Mouse (Mus musculus) hindbrain, embryonic 10.5 days (tissue): Measurements from ENCODE around the gene Adgrf3. TPM values are rescaled to one million over a fixed set of nuclear protein-coding genes. Genes with fewer than 3 reads are reported as not detected.

ENCODE experiments used
- DNase-seq: peaks from one replicate; pipeline ENCODE4 v3.0.0-alpha.2; 2017; ENCODE audit warnings: low spot score
- H3K27ac ChIP-seq: fragments of 300-500 bp; sonication (generic); 2 replicates; pipeline ENCODE4 v1.5.1; 2016; ENCODE audit warnings: mild to moderate bottlenecking, moderate library complexity
- H3K27me3 ChIP-seq: fragments of 300-500 bp; sonication (generic); 2 replicates; pipeline ENCODE4 v1.6.1; 2016; ENCODE audit warnings: mild to moderate bottlenecking; ENCODE audit not compliant: poor library complexity, insufficient read depth, severe bottlenecking
- H3K36me3 ChIP-seq: fragments of 300-500 bp; sonication (generic); 2 replicates; pipeline ENCODE4 v1.6.1; 2016; ENCODE audit warnings: mild to moderate bottlenecking, moderate library complexity
- H3K4me1 ChIP-seq: fragments of 300-500 bp; sonication (generic); replicated peaks from 2 replicates; pipeline ENCODE4 v1.6.1; 2016; ENCODE audit warnings: mild to moderate bottlenecking
- H3K4me3 ChIP-seq: fragments of 300-500 bp; sonication (generic); 2 replicates; pipeline ENCODE4 v1.5.1; 2016; ENCODE audit warnings: mild to moderate bottlenecking, moderate library complexity
- H3K9me3 ChIP-seq: fragments of 300-500 bp; sonication (generic); 2 replicates; pipeline ENCODE4 v1.6.1; 2016; ENCODE audit warnings: mild to moderate bottlenecking, moderate library complexity
- WGBS: fragments of 180-500 bp; shearing (Covaris S2); methylation state at CpG from one replicate; pipeline ENCODE4 v1.1.7; 2016; 5-methylcytosine and 5-hydroxymethylcytosine counted together
- polyA plus RNA-seq: library from polyadenylated mRNA; unstranded; fragments of >200 nt; fragmentation: Nextera tagmentation; extraction: Ambion mirVana; gene quantifications from 2 replicates; pipeline ENCODE4 v1.2.1, GENCODE M21; 2016

Gene Adgrf3
- not detected in 2 replicates for polyA plus RNA-seq

- DNase-seq, result no peak
- Histone ChIP-seq H3K9me3 (no peaks in the 10 kb centered on the region), H3K27me3 (no peaks in the 10 kb centered on the region), H3K4me1 (peaks cover 5% of the 10 kb centered on the region; the same call in 1 of the 2 replicates), H3K4me3 (no peak within 1 kb of the TSS), H3K27ac (no peak within 1 kb of the TSS), H3K36me3 (no peaks in the 10 kb centered on the region)
- WGBS, result 49% methylated on average over 5 of the region's 5 CpGs
These were observed at the start of gene Adgrf3 for GRCm38 (mm10) chr5:30205493-30205892. TSS of gene Adgrf3 (minus strand) at chr5:30205722.

GRCm38 (mm10) chr5:30247666-30248065 is 42.1 kb upstream of the Adgrf3 start:
- 0 out of 2 replicates have a peak, but pooled peaks cover 5% of the 10 kb centered on the region for H3K4me1 ChIP-seq
- H3K9me3 ChIP-seq, result no peaks in the 10 kb centered on the region
- peaks cover 35% of the 10 kb centered on the region for H3K36me3 ChIP-seq
- no peak overlapping the region for H3K27ac ChIP-seq
- DNase-seq, result no peak
- H3K4me3 ChIP-seq, result no peak overlapping the region
- WGBS, result 95% methylated on average over 1 of the region's 1 CpGs
- no peaks in the 10 kb centered on the region for H3K27me3 ChIP-seq

GRCm38 (mm10) chr5:30245861-30246416 is 40.4 kb upstream of the Adgrf3 start:
- Histone ChIP-seq H3K27me3 (no peaks in the 10 kb centered on the region), H3K4me3 (no peak overlapping the region), H3K4me1 (0 out of 2 replicates have a peak, but pooled peaks cover 8% of the 10 kb centered on the region), H3K36me3 (peaks cover 24% of the 10 kb centered on the region), H3K27ac (no peak overlapping the region), H3K9me3 (no peaks in the 10 kb centered on the region)
- WGBS, result 93% methylated on average over 9 of the region's 9 CpGs
- DNase-seq, result no peak

GRCm38 (mm10) chr5:30243741-30244140 is 38.2 kb upstream of the Adgrf3 start:
- no peak overlapping the region for H3K27ac ChIP-seq
- H3K36me3 ChIP-seq, result peaks cover 25% of the 10 kb centered on the region
- DNase-seq, result no peak
- no peaks in the 10 kb centered on the region for H3K9me3 ChIP-seq
- H3K4me3 ChIP-seq, result no peak overlapping the region
- H3K4me1 ChIP-seq, result 0 out of 2 replicates have a peak, but pooled peaks cover 8% of the 10 kb centered on the region
- WGBS, result 78% methylated on average over 9 of the region's 9 CpGs
- no peaks in the 10 kb centered on the region for H3K27me3 ChIP-seq

GRCm38 (mm10) chr5:30242410-30242809 is 36.9 kb upstream of the Adgrf3 start:
- no peak for DNase-seq
- Histone ChIP-seq H3K4me1 (0 out of 2 replicates have a peak, but pooled peaks cover 8% of the 10 kb centered on the region), H3K36me3 (peaks cover 30% of the 10 kb centered on the region), H3K4me3 (no peak overlapping the region), H3K9me3 (no peaks in the 10 kb centered on the region), H3K27me3 (no peaks in the 10 kb centered on the region), H3K27ac (no peak overlapping the region)
- WGBS, result 87% methylated on average over 1 of the region's 1 CpGs

- H3K27me3 ChIP-seq, result no peaks in the 10 kb centered on the region
- H3K27ac ChIP-seq, result no peak overlapping the region
- DNase-seq, result no peak
- H3K4me3 ChIP-seq, result no peak overlapping the region
- H3K4me1 ChIP-seq, result 0 out of 2 replicates have a peak, but pooled peaks cover 8% of the 10 kb centered on the region
- H3K9me3 ChIP-seq, result no peaks in the 10 kb centered on the region
- peaks cover 29% of the 10 kb centered on the region for H3K36me3 ChIP-seq
- WGBS, result 94% methylated on average over 7 of the region's 7 CpGs
These were observed 35.0 kb upstream of the Adgrf3 start for GRCm38 (mm10) chr5:30240552-30240951.

GRCm38 (mm10) chr5:30238533-30238932 is 33.0 kb upstream of the Adgrf3 start:
- no peaks in the 10 kb centered on the region for H3K27me3 ChIP-seq
- H3K9me3 ChIP-seq, result no peaks in the 10 kb centered on the region
- 98% methylated on average over 5 of the region's 5 CpGs for WGBS
- peaks cover 17% of the 10 kb centered on the region for H3K4me1 ChIP-seq
- no peak overlapping the region for H3K27ac ChIP-seq
- peaks cover 29% of the 10 kb centered on the region for H3K36me3 ChIP-seq
- DNase-seq, result no peak
- H3K4me3 ChIP-seq, result no peak overlapping the region

- Histone ChIP-seq H3K4me1 (peaks cover 29% of the 10 kb centered on the region), H3K27ac (no peak overlapping the region), H3K4me3 (no peak overlapping the region), H3K36me3 (peaks cover 33% of the 10 kb centered on the region), H3K9me3 (0 out of 2 replicates have a peak, but pooled peaks cover 2% of the 10 kb centered on the region), H3K27me3 (no peaks in the 10 kb centered on the region)
- WGBS, result 98% methylated on average over 2 of the region's 2 CpGs
- DNase-seq, result no peak
These were observed 30.2 kb upstream of the Adgrf3 start for GRCm38 (mm10) chr5:30235641-30236126.

GRCm38 (mm10) chr5:30233979-30234378 is 28.5 kb upstream of the Adgrf3 start:
- no peak for DNase-seq
- H3K9me3 ChIP-seq, result peaks cover 9% of the 10 kb centered on the region
- WGBS, result 76% methylated on average over 8 of the region's 8 CpGs
- H3K27me3 ChIP-seq, result no peaks in the 10 kb centered on the region
- no peak overlapping the region for H3K27ac ChIP-seq
- peaks cover 28% of the 10 kb centered on the region for H3K36me3 ChIP-seq
- H3K4me1 ChIP-seq, result peaks cover 29% of the 10 kb centered on the region
- peak overlapping the region; percentile 87 for H3K4me3 ChIP-seq

- 4% methylated on average over 15 of the region's 15 CpGs for WGBS
- H3K27ac ChIP-seq, result peak overlapping the region; percentile 91
- DNase-seq, result no peak
These were observed 27.5 kb upstream of the Adgrf3 start for GRCm38 (mm10) chr5:30233042-30233441.

GRCm38 (mm10) chr5:30232271-30232971 is 26.9 kb upstream of the Adgrf3 start, which contains the start of gene Selenoi:
TSS of gene Selenoi (plus strand) at chr5:30232581.
- Histone ChIP-seq H3K9me3 (peaks cover 9% of the 10 kb centered on the region), H3K4me1 (peaks cover 29% of the 10 kb centered on the region), H3K27ac (peak within 1 kb of the TSS; percentile 91), H3K4me3 (peak within 1 kb of the TSS; percentile 87), H3K27me3 (no peaks in the 10 kb centered on the region), H3K36me3 (peaks cover 12% of the 10 kb centered on the region)
- WGBS, result 2% methylated on average over 71 of the region's 71 CpGs
- peak; percentile 98 for DNase-seq

More at GRCm38 (mm10) chr5:30233042-30233441, 27.5 kb upstream of the Adgrf3 start:
- peaks cover 18% of the 10 kb centered on the region for H3K36me3 ChIP-seq
- H3K4me1 ChIP-seq, result peaks cover 29% of the 10 kb centered on the region
- peak overlapping the region; percentile 87 for H3K4me3 ChIP-seq
- peaks cover 9% of the 10 kb centered on the region for H3K9me3 ChIP-seq
- no peaks in the 10 kb centered on the region for H3K27me3 ChIP-seq

GRCm38 (mm10) chr5:30231891-30232270 is 26.4 kb upstream of the Adgrf3 start:
- peaks cover 9% of the 10 kb centered on the region for H3K9me3 ChIP-seq
- H3K27me3 ChIP-seq, result no peaks in the 10 kb centered on the region
- H3K27ac ChIP-seq, result peak overlapping the region; percentile 91
- H3K36me3 ChIP-seq, result peaks cover 12% of the 10 kb centered on the region
- H3K4me3 ChIP-seq, result peak overlapping the region; percentile 87
- peaks cover 29% of the 10 kb centered on the region for H3K4me1 ChIP-seq
- DNase-seq, result no peak
- 61% methylated on average over 16 of the region's 16 CpGs for WGBS

GRCm38 (mm10) chr5:30230901-30231300 is 25.4 kb upstream of the Adgrf3 start:
- Histone ChIP-seq H3K9me3 (peaks cover 9% of the 10 kb centered on the region), H3K36me3 (peaks cover 12% of the 10 kb centered on the region), H3K27ac (no peak overlapping the region), H3K27me3 (no peaks in the 10 kb centered on the region), H3K4me3 (no peak overlapping the region), H3K4me1 (peaks cover 29% of the 10 kb centered on the region)
- DNase-seq, result no peak
- 80% methylated on average over 4 of the region's 4 CpGs for WGBS
